Mouse (Mus musculus): ENCODE measurements around the gene Gm20708. TPM values are rescaled to one million over a fixed set of nuclear protein-coding genes. Genes with fewer than 3 reads are reported as not detected.
A peak's percentile ranks its signal among the peaks of the same experiment; 100 is the strongest.

Gm20708 gene
- polyA plus RNA-seq, 1 experiment = 12.3 TPM

- H3K4me1 ChIP-seq (ENCODE audit: control insufficient read depth, insufficient read depth, low read length) = peaks cover 2% of the 10 kb centered on the region
- WGBS = 95% methylated on average over 7 of the region's 7 CpGs
These were observed 10.7 kb downstream of the Gm20708 start for GRCm38 (mm10) chr11:117820173-117820572.

GRCm38 (mm10) chr11:117821868-117822267 lies 12.4 kb downstream of the Gm20708 start:
- no peak overlapping the region for H3K4me3 ChIP-seq (replicated peaks; ENCODE audit: control insufficient read depth, low read depth, low read length)
- H3K27ac ChIP-seq (ENCODE audit: control insufficient read depth, insufficient read depth, low read depth, low read length, poor library complexity) = no peak overlapping the region
- H3K4me1 ChIP-seq (ENCODE audit: control insufficient read depth, insufficient read depth, low read length) = peaks cover 2% of the 10 kb centered on the region
- TF ChIP-seq CTCF (IDR thresholded peaks at IDR 0.05; ENCODE audit: control insufficient read depth, insufficient read depth, low read length) = no peak
- TF ChIP-seq POLR2A (IDR thresholded peaks at IDR 0.05; ENCODE audit: borderline replicate concordance, control insufficient read depth, low read depth, low read length) = no peak
- WGBS = 95% methylated on average over 9 of the region's 9 CpGs

More at GRCm38 (mm10) chr11:117820173-117820572, 10.7 kb downstream of the Gm20708 start:
- no peak overlapping the region for H3K4me3 ChIP-seq (replicated peaks; ENCODE audit: control insufficient read depth, low read depth, low read length)
- H3K27ac ChIP-seq (ENCODE audit: control insufficient read depth, insufficient read depth, low read depth, low read length, poor library complexity) = no peak overlapping the region
- TF ChIP-seq POLR2A (IDR thresholded peaks at IDR 0.05; ENCODE audit: borderline replicate concordance, control insufficient read depth, low read depth, low read length) = no peak
- no peak for TF ChIP-seq CTCF (IDR thresholded peaks at IDR 0.05; ENCODE audit: control insufficient read depth, insufficient read depth, low read length)

GRCm38 (mm10) chr11:117822728-117823241 lies 13.3 kb downstream of the Gm20708 start:
- H3K27ac ChIP-seq (ENCODE audit: control insufficient read depth, insufficient read depth, low read depth, low read length, poor library complexity) = no peak overlapping the region
- WGBS = 95% methylated on average over 7 of the region's 7 CpGs
- TF ChIP-seq POLR2A (IDR thresholded peaks at IDR 0.05; ENCODE audit: borderline replicate concordance, control insufficient read depth, low read depth, low read length) (0 out of 2 replicates have a peak, but pooled peaks have one; percentile 14), CTCF (IDR thresholded peaks at IDR 0.05; ENCODE audit: control insufficient read depth, insufficient read depth, low read length) (no peak)

GRCm38 (mm10) chr11:117823411-117823810 lies 13.9 kb downstream of the Gm20708 start:
- WGBS = 89% methylated on average over 6 of the region's 6 CpGs
- no peak for TF ChIP-seq POLR2A (IDR thresholded peaks at IDR 0.05; ENCODE audit: borderline replicate concordance, control insufficient read depth, low read depth, low read length)
- no peak for TF ChIP-seq CTCF (IDR thresholded peaks at IDR 0.05; ENCODE audit: control insufficient read depth, insufficient read depth, low read length)
- Histone ChIP-seq H3K27ac (ENCODE audit: control insufficient read depth, insufficient read depth, low read depth, low read length, poor library complexity) (no peak overlapping the region), H3K4me1 (ENCODE audit: control insufficient read depth, insufficient read depth, low read length) (peaks cover 6% of the 10 kb centered on the region), H3K4me3 (replicated peaks; ENCODE audit: control insufficient read depth, low read depth, low read length) (no peak overlapping the region)

More at GRCm38 (mm10) chr11:117822728-117823241, 13.3 kb downstream of the Gm20708 start:
- peaks cover 5% of the 10 kb centered on the region for H3K4me1 ChIP-seq (ENCODE audit: control insufficient read depth, insufficient read depth, low read length)
- H3K4me3 ChIP-seq (replicated peaks; ENCODE audit: control insufficient read depth, low read depth, low read length) = no peak overlapping the region

GRCm38 (mm10) chr11:117824060-117824969 lies 14.8 kb downstream of the Gm20708 start:
- TF ChIP-seq CTCF (IDR thresholded peaks at IDR 0.05; ENCODE audit: control insufficient read depth, insufficient read depth, low read length) (peak; percentile 95), POLR2A (IDR thresholded peaks at IDR 0.05; ENCODE audit: borderline replicate concordance, control insufficient read depth, low read depth, low read length) (no peak)
- Histone ChIP-seq H3K4me1 (ENCODE audit: control insufficient read depth, insufficient read depth, low read length) (peaks cover 8% of the 10 kb centered on the region), H3K4me3 (replicated peaks; ENCODE audit: control insufficient read depth, low read depth, low read length) (peak overlapping the region; percentile 67), H3K27ac (ENCODE audit: control insufficient read depth, insufficient read depth, low read depth, low read length, poor library complexity) (peak overlapping the region; percentile 28)
- WGBS = 14% methylated on average over 23 of the region's 23 CpGs

- Histone ChIP-seq H3K4me1 (ENCODE audit: control insufficient read depth, insufficient read depth, low read length) (peaks cover 8% of the 10 kb centered on the region), H3K4me3 (replicated peaks; ENCODE audit: control insufficient read depth, low read depth, low read length) (peak within 1 kb of the TSS; percentile 67), H3K27ac (ENCODE audit: control insufficient read depth, insufficient read depth, low read depth, low read length, poor library complexity) (peak within 1 kb of the TSS; percentile 69)
- whole genome bisulfite sequencing = under 1% methylated on average over 34 of the region's 34 CpGs
- TF ChIP-seq POLR2A (IDR thresholded peaks at IDR 0.05; ENCODE audit: borderline replicate concordance, control insufficient read depth, low read depth, low read length) (peak; percentile 37; the same call in 1 of the 2 replicates), CTCF (IDR thresholded peaks at IDR 0.05; ENCODE audit: control insufficient read depth, insufficient read depth, low read length) (no peak)
These were observed 16.0 kb downstream of the Gm20708 start, which contains the start of the genes Afmid and Tk1 for GRCm38 (mm10) chr11:117825333-117826101. Gene Afmid (plus strand): TSS chr11:117825924. Gene Tk1 (minus strand): TSS chr11:117826092.

GRCm38 (mm10) chr11:117826164-117826563 lies 16.7 kb downstream of the Gm20708 start:
- WGBS = 57% methylated on average over 5 of the region's 5 CpGs
- TF ChIP-seq POLR2A (IDR thresholded peaks at IDR 0.05; ENCODE audit: borderline replicate concordance, control insufficient read depth, low read depth, low read length) (no peak), CTCF (IDR thresholded peaks at IDR 0.05; ENCODE audit: control insufficient read depth, insufficient read depth, low read length) (no peak)
- peak overlapping the region; percentile 37; the same call in 1 of the 2 replicates for H3K27ac ChIP-seq (ENCODE audit: control insufficient read depth, insufficient read depth, low read depth, low read length, poor library complexity)
- peak overlapping the region; percentile 67 for H3K4me3 ChIP-seq (replicated peaks; ENCODE audit: control insufficient read depth, low read depth, low read length)
- peaks cover 11% of the 10 kb centered on the region for H3K4me1 ChIP-seq (ENCODE audit: control insufficient read depth, insufficient read depth, low read length)

Measured in bone marrow, adult 2 months (tissue).